Mouse (Mus musculus) midbrain, embryonic 15.5 days (tissue): ENCODE measurements around the gene Srsf3. TPM values are rescaled to one million over a fixed set of nuclear protein-coding genes. Genes with fewer than 3 reads are reported as not detected.
"Not testable (repeated sequence)": the region's sequence is repeated elsewhere in the genome, so short reads cannot be mapped to it uniquely, and the experiment has no call there.

Experiments
- ATAC-seq: fragments of 200-750 bp; cut with Nextera tagmentation; replicated peaks from 2 replicates; pipeline ENCODE4 v1.8.0; 2017; ENCODE audit warnings: moderate TSS enrichment
- H3K27ac ChIP-seq: fragments of 300-500 bp; sonication (generic); 2 replicates; pipeline ENCODE4 v1.5.1; 2015; ENCODE audit warnings: mild to moderate bottlenecking, inconsistent platforms
- H3K27me3 ChIP-seq: fragments of 300-500 bp; sonication (generic); replicated peaks from 2 replicates; pipeline ENCODE4 v1.6.1; 2015; ENCODE audit warnings: inconsistent platforms
- H3K36me3 ChIP-seq: fragments of 300-500 bp; sonication (generic); replicated peaks from 2 replicates; pipeline ENCODE4 v1.6.1; 2015; ENCODE audit warnings: inconsistent platforms
- H3K4me1 ChIP-seq: fragments of 300-500 bp; sonication (generic); 2 replicates; pipeline ENCODE4 v1.6.1; 2015; ENCODE audit warnings: inconsistent platforms
- H3K4me2 ChIP-seq: fragments of 300-500 bp; sonication (generic); 2 replicates; pipeline ENCODE4 v1.6.1; 2015; ENCODE audit warnings: inconsistent platforms, mild to moderate bottlenecking, moderate library complexity
- H3K4me3 ChIP-seq: fragments of 300-500 bp; sonication (generic); 2 replicates; pipeline ENCODE4 v1.5.1; 2015; ENCODE audit warnings: mild to moderate bottlenecking, inconsistent platforms
- H3K9ac ChIP-seq: fragments of 300-500 bp; sonication (generic); 2 replicates; pipeline ENCODE4 v1.6.1; 2015; ENCODE audit warnings: mild to moderate bottlenecking, inconsistent platforms
- H3K9me3 ChIP-seq: fragments of 300-500 bp; sonication (generic); 2 replicates; pipeline ENCODE4 v1.6.1; 2016; ENCODE audit warnings: inconsistent platforms
- WGBS: fragments of 180-500 bp; shearing (Covaris S2); methylation state at CpG from one replicate; pipeline ENCODE4 v1.1.7; 2015; ENCODE audit warnings: mixed read lengths; 5-methylcytosine and 5-hydroxymethylcytosine counted together
- polyA plus RNA-seq: library from polyadenylated mRNA; unstranded; fragments of >200 nt; fragmentation: Nextera tagmentation; extraction: Ambion mirVana; gene quantifications from 2 replicates; pipeline ENCODE4 v1.2.1, GENCODE M21; 2015

Srsf3 gene
- polyA plus RNA-seq, 1 experiment from 2014 or later, result 442 TPM

DNA sequence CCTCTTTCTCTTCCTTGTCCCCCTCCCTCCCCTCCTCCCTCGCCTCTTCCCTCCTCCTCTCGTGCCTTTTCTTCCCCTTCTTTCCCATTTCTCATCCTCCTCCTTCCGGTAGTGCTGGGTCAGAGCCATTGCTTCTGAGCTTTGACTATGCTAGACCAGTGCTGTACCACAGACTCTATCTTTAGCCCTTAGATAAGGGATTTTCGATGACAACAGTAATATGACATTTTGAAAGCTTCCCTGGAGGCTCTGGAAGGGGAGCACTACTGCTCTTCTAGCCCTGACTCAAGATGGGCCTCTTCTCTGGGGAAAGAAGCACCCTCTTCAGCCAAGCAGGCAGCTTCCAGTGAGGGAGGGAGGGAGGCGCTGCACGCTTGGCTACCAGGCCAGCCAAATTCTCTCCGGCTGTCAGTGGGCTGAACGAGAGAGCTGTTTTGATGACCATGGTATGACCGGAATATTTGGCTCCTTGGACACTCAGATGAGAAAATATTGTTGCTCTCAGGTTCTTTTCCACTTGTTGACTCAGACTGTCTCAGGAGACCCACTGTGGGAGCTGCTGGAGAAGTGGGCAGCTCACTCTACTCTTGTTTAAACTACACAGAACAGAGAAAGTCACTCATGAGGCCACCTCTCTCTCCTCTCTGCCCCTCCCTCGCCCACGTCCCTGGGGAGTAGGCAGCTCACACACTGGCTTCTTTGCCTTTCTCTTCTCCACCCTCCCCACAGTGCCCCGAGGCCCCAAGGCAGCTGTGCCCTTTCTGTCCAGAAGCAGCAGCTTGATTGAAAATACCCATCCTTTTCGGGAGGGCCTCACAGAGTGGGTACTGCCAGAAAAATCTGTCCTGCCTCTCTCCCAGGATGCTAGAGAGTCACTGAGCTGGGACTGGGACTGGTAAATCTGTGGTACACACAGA is 29.9 kb downstream of the Srsf3 start:
- peaks cover 7% of the 10 kb centered on the region for H3K4me1 ChIP-seq
- H3K27ac ChIP-seq, result no peak overlapping the region
- 54% methylated on average over 13 of the region's 13 CpGs for WGBS
- H3K27me3 ChIP-seq, result no peaks in the 10 kb centered on the region
- no peak overlapping the region for H3K9ac ChIP-seq
- H3K4me3 ChIP-seq, result no peak overlapping the region
- no peak overlapping the region for H3K4me2 ChIP-seq
- no peaks in the 10 kb centered on the region for H3K9me3 ChIP-seq
- ATAC-seq, result no peak
- H3K36me3 ChIP-seq, result no peaks in the 10 kb centered on the region

DNA sequence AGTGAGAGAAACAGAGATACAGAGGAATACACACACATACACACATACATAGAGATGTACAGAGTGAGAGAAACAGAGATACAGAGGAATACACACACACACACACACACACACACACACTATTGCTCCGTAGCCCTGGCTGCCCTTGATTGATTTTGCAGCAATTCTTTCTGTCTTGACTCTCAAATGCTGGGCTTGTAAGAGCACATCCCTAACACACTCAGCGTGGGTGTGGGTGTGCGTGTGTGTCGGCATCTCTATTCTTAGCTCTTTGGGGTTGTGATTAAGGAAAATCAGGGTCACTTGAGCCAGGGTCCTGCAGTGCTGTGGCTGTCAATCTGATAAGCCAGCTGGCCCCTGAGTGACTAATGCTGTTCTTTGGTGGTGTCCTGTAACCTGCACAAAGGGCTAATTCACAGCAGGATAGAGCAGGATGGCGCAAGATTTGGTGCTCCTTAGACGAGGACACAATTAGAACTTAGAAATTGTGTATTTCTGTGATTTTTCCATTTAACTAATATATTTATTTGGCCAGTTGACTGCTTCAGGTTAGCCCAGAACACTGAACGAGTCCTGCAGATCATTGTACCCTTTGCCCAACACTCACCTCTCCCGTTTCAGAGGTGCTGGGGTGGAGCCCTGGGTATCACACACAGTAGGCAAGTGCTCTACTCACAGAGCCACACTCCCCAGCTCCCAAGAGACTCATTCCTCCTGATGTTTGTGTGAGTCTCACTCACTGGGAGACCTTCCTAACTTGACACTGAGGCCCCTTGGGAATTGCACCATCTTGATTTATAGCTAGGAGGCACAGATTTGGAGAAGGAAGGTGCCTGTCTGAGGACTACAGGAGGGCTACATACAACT is 30.9 kb downstream of the Srsf3 start:
- H3K27ac ChIP-seq, result no peak overlapping the region
- no peaks in the 10 kb centered on the region for H3K9me3 ChIP-seq
- no peak overlapping the region for H3K9ac ChIP-seq
- 52% methylated on average over 8 of the region's 8 CpGs for WGBS
- H3K36me3 ChIP-seq, result no peaks in the 10 kb centered on the region
- ATAC-seq, result no peak
- no peaks in the 10 kb centered on the region for H3K27me3 ChIP-seq
- H3K4me1 ChIP-seq, result peaks cover 7% of the 10 kb centered on the region
- no peak overlapping the region for H3K4me2 ChIP-seq
- no peak overlapping the region for H3K4me3 ChIP-seq

DNA sequence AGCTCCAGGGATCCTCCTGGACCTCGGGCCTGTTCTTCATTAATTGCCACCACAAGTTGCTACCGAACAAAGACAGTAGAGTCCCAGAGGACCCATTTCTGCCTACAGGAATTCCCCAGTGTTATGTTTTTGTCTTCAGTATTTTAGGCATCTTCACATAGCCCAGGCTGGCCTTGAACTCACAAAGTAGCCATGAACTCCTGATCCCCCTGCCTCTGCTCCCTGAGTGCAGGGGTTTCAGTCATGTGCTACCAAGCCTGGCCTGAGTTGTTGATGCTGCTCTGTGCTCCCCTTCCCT is 31.5 kb downstream of the Srsf3 start:
- ATAC-seq, result no peak
- H3K4me1 ChIP-seq, result peaks cover 7% of the 10 kb centered on the region
- no peaks in the 10 kb centered on the region for H3K27me3 ChIP-seq
- H3K9me3 ChIP-seq, result no peaks in the 10 kb centered on the region
- WGBS, result 71% methylated on average over 2 of the region's 2 CpGs
- H3K4me2 ChIP-seq, result no peak overlapping the region
- H3K27ac ChIP-seq, result no peak overlapping the region
- H3K9ac ChIP-seq, result no peak overlapping the region
- no peak overlapping the region for H3K4me3 ChIP-seq
- no peaks in the 10 kb centered on the region for H3K36me3 ChIP-seq

DNA sequence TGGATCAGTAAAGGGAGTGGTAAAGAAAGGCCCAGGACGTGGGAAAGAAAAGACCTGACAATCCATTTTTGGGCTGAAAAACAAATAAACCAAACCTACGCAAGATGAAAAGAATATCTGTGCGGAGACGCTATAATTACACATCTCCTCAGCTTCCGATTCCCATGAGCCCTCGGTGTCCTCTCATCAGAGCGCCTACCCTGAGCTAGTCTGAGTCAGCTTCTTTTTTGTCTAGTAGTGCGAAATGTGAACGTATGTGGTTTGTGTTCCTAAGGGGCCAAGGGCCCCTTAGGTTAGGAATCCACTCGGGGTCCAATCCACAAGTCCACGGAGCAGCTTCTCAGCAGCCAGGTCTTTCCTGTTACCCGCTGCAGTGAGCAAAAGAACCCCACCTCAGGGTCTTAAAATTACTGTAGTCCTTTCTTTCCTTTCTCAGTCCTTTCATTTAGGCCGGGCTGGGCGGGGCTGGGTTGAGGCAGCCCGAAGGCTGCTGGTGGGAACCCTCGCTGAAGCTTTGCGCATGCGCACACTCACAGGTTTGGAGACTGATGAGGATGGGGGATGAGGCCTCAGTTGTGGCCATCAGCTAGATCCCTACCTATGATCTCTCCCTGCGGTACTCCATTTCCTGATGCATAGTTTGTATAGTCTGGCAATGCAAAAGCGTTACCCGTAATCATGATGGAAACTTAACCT is 33.0 kb downstream of the Srsf3 start:
- Histone ChIP-seq H3K4me1 (peaks cover 7% of the 10 kb centered on the region), H3K9ac (no peak overlapping the region), H3K27ac (no peak overlapping the region), H3K4me2 (no peak overlapping the region), H3K36me3 (no peaks in the 10 kb centered on the region), H3K9me3 (no peaks in the 10 kb centered on the region), H3K27me3 (no peaks in the 10 kb centered on the region), H3K4me3 (no peak overlapping the region)
- WGBS, result 81% methylated on average over 21 of the region's 21 CpGs
- ATAC-seq, result no peak

DNA sequence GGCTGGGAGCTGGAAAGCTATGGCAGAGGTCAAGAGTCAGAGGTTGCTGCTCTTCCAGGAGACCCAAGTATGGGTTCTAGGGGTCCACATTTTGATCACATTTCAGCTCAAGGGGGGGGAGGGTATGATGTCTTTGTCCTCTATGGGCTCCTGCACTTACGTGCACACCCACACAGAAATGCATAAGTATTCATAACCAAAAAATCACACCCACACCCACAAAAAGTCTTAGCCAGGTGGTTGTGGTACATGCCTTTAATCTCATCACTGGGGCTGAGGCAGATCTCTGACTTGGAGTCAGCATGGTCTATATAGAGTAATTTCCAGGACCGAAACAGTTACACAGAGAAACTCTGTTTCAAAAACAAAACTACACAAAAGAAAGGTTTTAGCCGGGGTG is 33.5 kb downstream of the Srsf3 start:
- H3K9me3 ChIP-seq, result no peaks in the 10 kb centered on the region
- no peak overlapping the region for H3K9ac ChIP-seq
- no peak overlapping the region for H3K4me3 ChIP-seq
- ATAC-seq, result no peak
- H3K4me2 ChIP-seq, result no peak overlapping the region
- H3K4me1 ChIP-seq, result peaks cover 7% of the 10 kb centered on the region
- H3K27me3 ChIP-seq, result no peaks in the 10 kb centered on the region
- H3K36me3 ChIP-seq, result no peaks in the 10 kb centered on the region
- H3K27ac ChIP-seq, result no peak overlapping the region
- 96% methylated on average over 3 of the region's 3 CpGs for WGBS

DNA sequence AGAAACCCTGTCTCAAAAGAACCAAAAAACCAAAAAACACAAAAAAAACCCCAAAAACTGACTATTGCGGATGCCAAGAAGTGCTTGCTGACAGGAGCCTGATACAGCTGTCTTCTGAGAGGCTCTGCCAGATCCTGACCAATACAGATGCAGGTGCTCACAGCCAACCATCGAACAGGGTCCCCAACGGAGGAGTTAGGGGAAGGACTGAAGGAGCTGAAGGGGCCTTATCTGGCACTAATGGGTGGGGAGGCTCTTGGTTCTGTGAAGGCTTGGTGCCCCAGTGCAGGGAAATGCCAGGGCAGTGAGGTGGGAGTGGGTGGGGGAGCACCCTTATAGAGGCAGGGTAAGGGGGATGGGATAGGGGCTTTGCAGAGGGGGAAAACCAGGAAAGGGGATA is 35.0 kb downstream of the Srsf3 start:
- H3K4me3 ChIP-seq, H3K9ac ChIP-seq, H3K9me3 ChIP-seq, H3K27ac ChIP-seq, ATAC-seq, H3K36me3 ChIP-seq, H3K4me2 ChIP-seq, H3K4me1 ChIP-seq, H3K27me3 ChIP-seq: not testable (repeated sequence)
- WGBS, result 94% methylated on average over 3 of the region's 3 CpGs

DNA sequence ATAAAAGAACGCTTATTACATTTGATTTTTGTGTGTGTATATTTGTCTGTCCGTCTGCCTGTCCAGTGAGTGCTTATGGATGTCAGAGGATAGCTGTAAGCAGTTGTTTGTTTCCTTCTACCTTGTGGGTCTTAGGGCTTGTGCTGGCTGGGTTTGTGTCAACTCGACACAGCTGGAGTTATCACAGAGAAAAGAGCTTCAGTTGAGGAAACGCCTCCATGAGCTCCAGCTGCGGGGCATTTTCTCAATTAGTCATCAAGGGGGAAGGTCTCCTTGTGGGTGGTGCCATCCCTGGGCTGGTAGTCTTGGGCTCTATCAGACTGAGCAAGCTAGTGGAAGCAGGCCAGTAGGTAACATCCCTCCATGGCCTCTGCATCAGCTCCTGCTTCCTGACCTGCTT is 35.4 kb downstream of the Srsf3 start:
- no peak overlapping the region for H3K4me2 ChIP-seq
- no peaks in the 10 kb centered on the region for H3K27me3 ChIP-seq
- H3K9me3 ChIP-seq, result no peaks in the 10 kb centered on the region
- no peaks in the 10 kb centered on the region for H3K36me3 ChIP-seq
- H3K4me1 ChIP-seq, result peaks cover 2% of the 10 kb centered on the region
- no peak overlapping the region for H3K9ac ChIP-seq
- no peak overlapping the region for H3K27ac ChIP-seq
- no peak for ATAC-seq
- WGBS, result 62% methylated on average over 5 of the region's 5 CpGs
- H3K4me3 ChIP-seq, result no peak overlapping the region

DNA sequence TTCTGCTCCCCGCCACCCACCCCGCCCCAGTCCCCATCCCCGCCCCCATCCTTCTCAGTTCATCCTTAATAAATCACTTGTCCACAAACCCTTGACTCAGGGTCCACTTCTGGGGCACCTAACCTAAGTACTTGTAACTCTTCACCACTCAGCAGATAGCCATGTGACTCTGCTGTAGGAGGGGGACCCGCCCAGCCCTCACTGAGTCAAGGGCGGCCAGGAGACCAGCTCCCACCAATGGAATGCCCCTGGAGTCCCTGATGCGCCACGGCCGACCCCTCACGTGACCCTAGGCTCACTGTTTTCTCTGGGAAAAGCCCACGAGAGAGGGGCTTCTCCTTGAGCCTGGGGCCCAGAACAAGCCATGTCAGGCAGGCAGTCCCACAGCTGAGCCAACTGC is 36.6 kb downstream of the Srsf3 start:
- H3K27me3 ChIP-seq, result no peaks in the 10 kb centered on the region
- no peak for ATAC-seq

DNA sequence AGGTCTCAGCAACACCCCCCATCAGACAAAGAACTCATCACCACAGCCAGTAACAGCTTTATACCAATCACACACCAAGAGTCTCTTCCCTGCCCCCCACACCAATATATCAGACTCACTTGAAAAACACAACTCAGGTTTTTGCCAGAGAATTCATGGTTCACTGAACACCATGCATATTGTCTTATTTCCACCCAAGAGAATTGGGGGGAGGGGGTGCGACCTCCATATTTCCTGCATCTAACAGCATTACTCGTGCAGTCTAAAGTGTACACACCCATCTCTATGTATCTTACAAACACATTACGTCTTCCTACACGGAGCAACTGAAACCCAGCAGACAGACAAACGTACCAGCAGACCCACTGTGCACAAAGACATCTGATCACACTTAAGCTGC is 39.4 kb downstream of the Srsf3 start:
- H3K27ac ChIP-seq, result no peak overlapping the region
- no peak overlapping the region for H3K9ac ChIP-seq
- H3K27me3 ChIP-seq, result no peaks in the 10 kb centered on the region
- H3K4me1 ChIP-seq, result peaks cover 6% of the 10 kb centered on the region; the same call in 1 of the 2 replicates
- WGBS, result 82% methylated on average over 5 of the region's 5 CpGs
- H3K4me2 ChIP-seq, result no peak overlapping the region
- no peak for ATAC-seq
- H3K4me3 ChIP-seq, result no peak overlapping the region
- no peaks in the 10 kb centered on the region for H3K9me3 ChIP-seq
- no peaks in the 10 kb centered on the region for H3K36me3 ChIP-seq

More for the DNA sequence above, 36.6 kb downstream of the Srsf3 start:
- Histone ChIP-seq H3K4me1 (peaks cover 6% of the 10 kb centered on the region; the same call in 1 of the 2 replicates), H3K36me3 (no peaks in the 10 kb centered on the region), H3K4me3 (no peak overlapping the region), H3K4me2 (no peak overlapping the region), H3K9ac (no peak overlapping the region), H3K27ac (no peak overlapping the region), H3K9me3 (no peaks in the 10 kb centered on the region)
- WGBS, result 72% methylated on average over 10 of the region's 10 CpGs

DNA sequence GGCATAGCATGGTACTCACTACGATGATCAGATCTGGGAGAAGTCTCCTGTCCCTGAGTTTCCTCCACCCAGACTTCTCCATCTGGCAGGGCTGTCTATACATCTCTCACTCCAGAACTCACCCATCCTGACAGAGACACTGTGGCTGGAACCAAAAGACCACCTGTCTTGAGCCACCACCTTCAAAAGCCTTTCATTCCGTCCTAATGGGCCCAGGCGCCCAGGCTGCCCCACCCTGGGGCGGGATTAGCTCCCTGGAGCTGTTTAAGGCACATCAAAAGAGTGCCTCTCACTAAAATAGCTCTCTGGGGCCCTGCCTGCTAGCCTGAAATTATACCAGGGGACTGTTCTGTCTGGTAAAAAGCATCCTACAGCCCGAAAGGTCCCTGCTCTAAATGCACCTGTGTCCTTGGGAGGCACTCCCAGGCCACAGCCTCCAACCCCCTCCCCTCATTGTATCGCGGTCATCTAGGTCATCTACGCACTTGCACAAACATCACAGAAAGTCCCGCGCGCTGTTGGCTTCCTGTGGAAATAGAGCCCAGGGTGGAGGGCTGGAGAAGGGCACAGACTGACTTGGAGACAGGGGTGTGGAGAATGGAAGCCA is 40.4 kb downstream of the Srsf3 start:
- no peaks in the 10 kb centered on the region for H3K9me3 ChIP-seq
- WGBS, result 26% methylated on average over 11 of the region's 11 CpGs

DNA sequence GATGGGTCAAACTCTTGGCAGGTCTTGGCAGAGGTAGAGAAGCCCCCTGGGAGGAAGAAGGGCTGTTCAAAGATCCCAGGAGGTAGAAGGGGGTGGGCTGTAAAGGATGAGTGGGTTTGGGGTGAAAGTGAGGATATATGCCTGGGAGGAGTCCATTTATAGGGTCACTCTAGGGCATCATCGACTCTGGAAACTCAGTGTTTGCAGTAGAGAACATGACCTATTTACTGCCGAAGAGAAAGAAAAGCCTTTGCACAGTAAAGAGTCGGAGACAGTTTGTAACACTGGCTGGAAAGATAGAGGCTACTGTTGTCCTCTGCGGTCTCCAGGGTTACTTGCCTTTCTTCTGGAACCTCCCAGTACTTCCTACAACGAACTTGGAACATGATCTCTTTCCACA is 40.9 kb downstream of the Srsf3 start:
- Histone ChIP-seq H3K9me3 (no peaks in the 10 kb centered on the region), H3K36me3 (no peaks in the 10 kb centered on the region), H3K27ac (no peak overlapping the region), H3K4me2 (no peak overlapping the region), H3K4me3 (no peak overlapping the region), H3K9ac (no peak overlapping the region), H3K27me3 (no peaks in the 10 kb centered on the region), H3K4me1 (peaks cover 9% of the 10 kb centered on the region)
- ATAC-seq, result no peak
- WGBS, result 58% methylated on average over 5 of the region's 5 CpGs

More for the DNA sequence above, 40.4 kb downstream of the Srsf3 start:
- Histone ChIP-seq H3K4me1 (peaks cover 6% of the 10 kb centered on the region; the same call in 1 of the 2 replicates), H3K9ac (no peak overlapping the region), H3K27me3 (no peaks in the 10 kb centered on the region), H3K4me3 (no peak overlapping the region), H3K27ac (no peak overlapping the region), H3K4me2 (no peak overlapping the region), H3K36me3 (no peaks in the 10 kb centered on the region)
- no peak for ATAC-seq

DNA sequence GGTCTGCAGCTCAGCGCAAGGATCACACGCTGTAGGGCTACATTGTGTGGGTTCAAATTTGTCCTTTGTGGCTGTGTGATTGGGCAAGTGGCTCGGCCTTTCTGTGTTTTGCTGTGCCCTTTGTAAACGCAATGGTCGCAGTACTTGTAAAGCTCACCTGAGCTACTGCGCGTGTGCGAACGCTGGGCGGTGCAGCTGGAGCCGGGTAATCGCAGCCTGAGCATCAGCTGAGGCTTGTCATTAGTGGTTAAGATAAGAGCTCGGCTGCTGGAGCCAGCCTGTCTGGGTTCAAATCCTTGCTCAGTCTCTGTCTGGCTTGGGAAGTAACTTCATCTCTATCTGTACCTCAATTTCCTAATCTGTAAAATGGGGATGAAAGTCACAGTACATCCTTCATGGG is 41.7 kb downstream of the Srsf3 start:
- Histone ChIP-seq H3K9me3 (no peaks in the 10 kb centered on the region), H3K27me3 (0 out of 2 replicates have a peak, but pooled peaks cover 3% of the 10 kb centered on the region), H3K36me3 (no peaks in the 10 kb centered on the region), H3K4me1 (peaks cover 15% of the 10 kb centered on the region), H3K27ac (no peak overlapping the region), H3K4me3 (no peak overlapping the region), H3K9ac (no peak overlapping the region), H3K4me2 (no peak overlapping the region)
- WGBS, result 85% methylated on average over 13 of the region's 13 CpGs
- no peak for ATAC-seq
